Mouse (Mus musculus) kidney, adult 2 months (tissue): ENCODE data around the gene Disc1.

Source experiments
- CTCF ChIP-seq: fragments of 200-500 bp; conservative IDR thresholded peaks from 2 replicates; pipeline ENCODE4 v1.5.1; 2011; ENCODE audit warnings: low read depth, mild to moderate bottlenecking, control low read depth, low read length, moderate library complexity, mixed read lengths; ENCODE audit not compliant: insufficient read depth, insufficient read length
- POLR2A ChIP-seq: fragments of 200-500 bp; IDR thresholded peaks from one replicate; pipeline ENCODE4 v1.6.1; 2011; ENCODE audit warnings: low read depth, low read length, control low read depth

DNA sequence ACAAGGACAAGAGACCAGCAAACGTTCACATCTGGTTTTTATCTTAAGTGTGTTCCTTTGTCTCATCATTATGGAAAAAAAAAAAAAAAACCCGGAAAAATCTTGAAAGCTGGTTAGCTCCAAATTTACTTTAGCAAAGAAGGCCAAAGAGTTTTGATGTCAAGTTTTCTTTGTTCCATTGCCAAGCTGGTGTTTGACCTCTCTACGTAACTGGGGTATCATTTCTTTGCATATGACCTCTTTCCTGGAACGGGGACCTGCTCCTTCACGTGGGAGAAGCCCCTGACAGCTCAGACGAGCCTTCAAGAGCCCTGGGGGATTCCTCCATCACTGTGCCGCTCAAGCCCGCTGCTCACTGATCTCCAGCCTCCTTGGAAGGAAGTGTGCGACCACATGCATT, 10.1 kb upstream of the Disc1 start:
- TF ChIP-seq CTCF (no peak), POLR2A (no peak)
